Mouse (Mus musculus) heart, postnatal 0 days (tissue): ENCODE measurements around the gene Frem2. TPM values are rescaled to one million over a fixed set of nuclear protein-coding genes. Genes with fewer than 3 reads are reported as not detected.

Experiments
- ATAC-seq: fragments of 200-750 bp; cut with Nextera tagmentation; 2 replicates; pipeline ENCODE4 v1.8.0; 2017; ENCODE audit warnings: low read depth, moderate number of reproducible peaks, moderate library complexity; ENCODE audit not compliant: insufficient read depth
- DNase-seq: peaks from one replicate; pipeline ENCODE4 v3.0.0-alpha.2; 2016; ENCODE audit warnings: low spot score
- H3K27ac ChIP-seq: fragments of 300-500 bp; sonication (generic); 2 replicates; pipeline ENCODE4 v1.5.1; 2014; ENCODE audit warnings: low read depth, mild to moderate bottlenecking
- H3K27me3 ChIP-seq: fragments of 300-500 bp; sonication (generic); 2 replicates; pipeline ENCODE4 v1.6.1; 2014; ENCODE audit warnings: low read length, mixed read lengths; ENCODE audit not compliant: control insufficient read depth, insufficient read depth
- H3K36me3 ChIP-seq: fragments of 300-500 bp; sonication (generic); replicated peaks from 2 replicates; pipeline ENCODE4 v1.6.1; 2014; ENCODE audit warnings: low read length, mixed read lengths; ENCODE audit not compliant: control insufficient read depth, insufficient read depth
- H3K4me1 ChIP-seq: fragments of 300-500 bp; sonication (generic); 2 replicates; pipeline ENCODE4 v1.6.1; 2014; ENCODE audit warnings: antibody characterized with exemption; ENCODE audit not compliant: control insufficient read depth, insufficient read depth
- H3K4me2 ChIP-seq: fragments of 300-500 bp; sonication (generic); 2 replicates; pipeline ENCODE4 v1.6.1; 2014; ENCODE audit warnings: low read depth, mild to moderate bottlenecking, low read length, moderate library complexity
- H3K4me3 ChIP-seq: fragments of 300-500 bp; sonication (generic); 2 replicates; pipeline ENCODE4 v1.5.1; 2014; ENCODE audit warnings: low read depth, low read length
- H3K9ac ChIP-seq: fragments of 300-500 bp; sonication (generic); replicated peaks from 2 replicates; pipeline ENCODE4 v1.6.1; 2014; ENCODE audit warnings: low read depth, low read length, mixed read lengths
- H3K9me3 ChIP-seq: fragments of 300-500 bp; sonication (generic); replicated peaks from 2 replicates; pipeline ENCODE4 v1.6.1; 2016; ENCODE audit warnings: low read length; ENCODE audit not compliant: control insufficient read depth
- CTCF ChIP-seq: IDR thresholded peaks from 2 replicates; pipeline ENCODE4 v1.5.1; 2016; ENCODE audit warnings: antibody characterized with exemption, control low read depth, low read depth
- EP300 ChIP-seq: IDR thresholded peaks from 2 replicates; pipeline ENCODE4 v1.6.1; 2016; ENCODE audit warnings: antibody characterized with exemption, low read depth
- WGBS: fragments of 180-500 bp; shearing (Covaris S2); extraction: QIAGEN DNeasy Blood & Tissue Kit; methylation state at CpG from one replicate; pipeline ENCODE4 v1.1.7; 2014; 5-methylcytosine and 5-hydroxymethylcytosine counted together
- polyA plus RNA-seq: library from polyadenylated mRNA; unstranded; fragments of >200 nt; fragmentation: Nextera tagmentation; extraction: Ambion mirVana; gene quantifications from 2 replicates; pipeline ENCODE4 v1.2.1, GENCODE M21; 2015
- total RNA-seq: library from RNA; depleted of rRNA; stranded (reverse); fragments of >200 nt; gene quantifications from 2 replicates; pipeline ENCODE4 v1.2.3, GENCODE M21; 2014; ENCODE audit warnings: low replicate concordance

Gene Frem2
- total and polyA plus RNA-seq, 2 experiments from 2014 or later = 1.4 to 16.4 TPM

GRCm38 (mm10) chr3:53580596-53581254, 76.4 kb downstream of the Frem2 start:
- DNase-seq = no peak
- no peak for ATAC-seq
- Histone ChIP-seq H3K27me3 (no peaks in the 10 kb centered on the region), H3K4me3 (no peak overlapping the region), H3K36me3 (no peaks in the 10 kb centered on the region), H3K4me1 (no peaks in the 10 kb centered on the region; the same call in 1 of the 2 replicates), H3K4me2 (no peak overlapping the region), H3K9ac (no peak overlapping the region), H3K9me3 (no peaks in the 10 kb centered on the region), H3K27ac (no peak overlapping the region)
- 47% methylated on average over 5 of the region's 5 CpGs for WGBS
- TF ChIP-seq EP300 (no peak), CTCF (no peak)

- Histone ChIP-seq H3K27me3 (no peaks in the 10 kb centered on the region), H3K4me1 (no peaks in the 10 kb centered on the region; the same call in 1 of the 2 replicates), H3K9me3 (no peaks in the 10 kb centered on the region), H3K4me3 (no peak overlapping the region), H3K36me3 (no peaks in the 10 kb centered on the region), H3K4me2 (no peak overlapping the region), H3K27ac (no peak overlapping the region), H3K9ac (no peak overlapping the region)
- TF ChIP-seq EP300 = no peak
- no peak for TF ChIP-seq CTCF
- DNase-seq = no peak
- ATAC-seq = no peak
- WGBS = 91% methylated on average over 10 of the region's 10 CpGs
Measured at GRCm38 (mm10) chr3:53579121-53579704, 77.9 kb downstream of the Frem2 start.

GRCm38 (mm10) chr3:53576320-53577116, 80.6 kb downstream of the Frem2 start:
- Histone ChIP-seq H3K27me3 (no peaks in the 10 kb centered on the region), H3K9ac (no peak overlapping the region)
- 53% methylated on average over 7 of the region's 7 CpGs for WGBS

GRCm38 (mm10) chr3:53574123-53574522, 83.0 kb downstream of the Frem2 start:
- TF ChIP-seq CTCF = no peak
- TF ChIP-seq EP300 = no peak
- 46% methylated on average over 9 of the region's 9 CpGs for WGBS
- H3K36me3 ChIP-seq = no peaks in the 10 kb centered on the region
- H3K9me3 ChIP-seq = no peaks in the 10 kb centered on the region
- no peak for DNase-seq
- no peak overlapping the region for H3K9ac ChIP-seq
- no peak overlapping the region for H3K4me3 ChIP-seq
- H3K4me2 ChIP-seq = no peak overlapping the region
- no peak overlapping the region for H3K27ac ChIP-seq
- no peak for ATAC-seq
- no peaks in the 10 kb centered on the region for H3K4me1 ChIP-seq
- no peaks in the 10 kb centered on the region for H3K27me3 ChIP-seq

More at GRCm38 (mm10) chr3:53576320-53577116, 80.6 kb downstream of the Frem2 start:
- ATAC-seq = no peak
- Histone ChIP-seq H3K36me3 (no peaks in the 10 kb centered on the region), H3K4me1 (no peaks in the 10 kb centered on the region; the same call in 1 of the 2 replicates), H3K4me3 (no peak overlapping the region), H3K27ac (no peak overlapping the region), H3K9me3 (no peaks in the 10 kb centered on the region), H3K4me2 (no peak overlapping the region)
- DNase-seq = no peak
- TF ChIP-seq EP300 (no peak), CTCF (no peak)

GRCm38 (mm10) chr3:53571663-53572062, 85.5 kb downstream of the Frem2 start:
- Histone ChIP-seq H3K36me3 (no peaks in the 10 kb centered on the region), H3K4me3 (no peak overlapping the region), H3K27ac (no peak overlapping the region), H3K4me2 (no peak overlapping the region), H3K27me3 (no peaks in the 10 kb centered on the region), H3K9me3 (no peaks in the 10 kb centered on the region), H3K9ac (no peak overlapping the region), H3K4me1 (no peaks in the 10 kb centered on the region)
- no peak for ATAC-seq
- 71% methylated on average over 6 of the region's 6 CpGs for WGBS
- TF ChIP-seq CTCF = no peak
- no peak for DNase-seq
